Mouse (Mus musculus) left cerebral cortex, adult 2 months (tissue): ENCODE data around the gene Nup62. TPM values are rescaled to one million over a fixed set of nuclear protein-coding genes. Genes with fewer than 3 reads are reported as not detected.
A peak's percentile ranks its signal among the peaks of the same experiment; 100 is the strongest.

Source experiments
- DNase-seq, 2 experiments: peaks; one replicate each; pipeline ENCODE4 v3.0.0; 2021 to 2022; ENCODE audit warnings: low spot score in 2 of 2, mixed read lengths in 1 of 2; ENCODE audit errors: extremely low spot score in 1 of 2
- H3K27ac ChIP-seq: fragments of 200-600 bp; 2 replicates; pipeline ENCODE4 v1.8.1; 2022
- H3K4me3 ChIP-seq: fragments of 200-600 bp; 2 replicates; pipeline ENCODE4 v1.8.1; 2022
- CTCF ChIP-seq: fragments of 200-600 bp; IDR thresholded peaks from 2 replicates; pipeline ENCODE4 v1.8.1; 2022; ENCODE audit warnings: antibody characterized with exemption, mild to moderate bottlenecking, moderate library complexity
- intact Hi-C: fragments of 180-260 bp; cut with DNase I; formaldehyde crosslinking; loops from one replicate; pipeline ENCODE4 v1.15.1; 2025
- total RNA-seq, 2 experiments: library from RNA; stranded (reverse); gene quantifications; 2 replicates each; pipeline ENCODE4 v1.2.3; 2021

Nup62 gene
- total RNA-seq, 2 experiments from 2014 or later: 31.9 to 32.2 TPM

GRCm38 (mm10) chr7:44819863-44820262 lies 4.0 kb downstream of the Nup62 start:
- peak; percentile 6 to 10 for DNase-seq
- Histone ChIP-seq H3K27ac (peak overlapping the region; percentile 95; the same call in 1 of the 2 replicates), H3K4me3 (no peak overlapping the region)
- intact Hi-C loops: loop anchor here (2.0 kb wide), 1 partner anchor 29 kb away; the partner anchor contains the start of genes Akt1s1 and Tbc1d17
- TF ChIP-seq CTCF: no peak

- intact Hi-C loops: no loop called here
Measured at GRCm38 (mm10) chr7:44820525-44820924, 4.6 kb downstream of the Nup62 start.

GRCm38 (mm10) chr7:44821666-44822448 lies 6.0 kb downstream of the Nup62 start:
- TF ChIP-seq CTCF: no peak; the same call in 1 of the 2 replicates
- Histone ChIP-seq H3K4me3 (no peak overlapping the region), H3K27ac (no peak overlapping the region)
- intact Hi-C loops: no loop called here
- peak; percentile 4 to 6 for DNase-seq

More at GRCm38 (mm10) chr7:44820525-44820924, 4.6 kb downstream of the Nup62 start:
- no peak for TF ChIP-seq CTCF
- no peak overlapping the region for H3K27ac ChIP-seq
- peak in 1 of 2 experiments; percentile 4 for DNase-seq
- no peak overlapping the region for H3K4me3 ChIP-seq

- DNase-seq: no peak
- H3K4me3 ChIP-seq: no peak overlapping the region
- intact Hi-C loops: no loop called here
- H3K27ac ChIP-seq: no peak overlapping the region
- peak; percentile 17 for TF ChIP-seq CTCF
Measured at GRCm38 (mm10) chr7:44823409-44823808, 7.5 kb downstream of the Nup62 start.

GRCm38 (mm10) chr7:44824872-44825271 lies 9.0 kb downstream of the Nup62 start:
- peak; percentile 94 for TF ChIP-seq CTCF
- intact Hi-C loops: loop anchor here (1.0 to 2.0 kb wide), 2 partner anchors 76 to 101 kb away; partner anchors contain the start of gene Vrk3
- H3K27ac ChIP-seq: no peak overlapping the region
- H3K4me3 ChIP-seq: no peak overlapping the region
- DNase-seq: peak; percentile 73 to 81

- Histone ChIP-seq H3K27ac (no peak overlapping the region), H3K4me3 (no peak overlapping the region)
- no peak for DNase-seq
- TF ChIP-seq CTCF: no peak
- intact Hi-C loops: no loop called here
Measured at GRCm38 (mm10) chr7:44826771-44827170, 10.9 kb downstream of the Nup62 start.

- TF ChIP-seq CTCF: no peak
- intact Hi-C loops: no loop called here
- DNase-seq: no peak
- no peak overlapping the region for H3K27ac ChIP-seq
- no peak overlapping the region for H3K4me3 ChIP-seq
Measured at GRCm38 (mm10) chr7:44828706-44829105, 12.8 kb downstream of the Nup62 start.

GRCm38 (mm10) chr7:44832763-44833162 lies 16.9 kb downstream of the Nup62 start:
- no peak for TF ChIP-seq CTCF
- Histone ChIP-seq H3K4me3 (no peak overlapping the region), H3K27ac (no peak overlapping the region)
- intact Hi-C loops: no loop called here
- no peak for DNase-seq

- no peak for DNase-seq
- H3K4me3 ChIP-seq: no peak overlapping the region
- no peak for TF ChIP-seq CTCF
- no peak overlapping the region for H3K27ac ChIP-seq
- intact Hi-C loops: no loop called here
Measured at GRCm38 (mm10) chr7:44835373-44836015, 19.6 kb downstream of the Nup62 start.

GRCm38 (mm10) chr7:44836016-44836404 lies 20.1 kb downstream of the Nup62 start:
- no peak for DNase-seq
- TF ChIP-seq CTCF: no peak
- intact Hi-C loops: no loop called here
- H3K27ac ChIP-seq: no peak overlapping the region
- no peak overlapping the region for H3K4me3 ChIP-seq

- no peak for DNase-seq
- no peak for TF ChIP-seq CTCF
- intact Hi-C loops: no loop called here
- Histone ChIP-seq H3K27ac (no peak overlapping the region), H3K4me3 (no peak overlapping the region)
Measured at GRCm38 (mm10) chr7:44836423-44837053, 20.6 kb downstream of the Nup62 start.

- no peak overlapping the region for H3K27ac ChIP-seq
- TF ChIP-seq CTCF: no peak
- intact Hi-C loops: no loop called here
Measured at GRCm38 (mm10) chr7:44838073-44838472, 22.2 kb downstream of the Nup62 start.

More at GRCm38 (mm10) chr7:44838073-44838472, 22.2 kb downstream of the Nup62 start:
- DNase-seq: no peak
- no peak overlapping the region for H3K4me3 ChIP-seq
